ENCODE assay signal across 11 mouse cellular contexts in the genomic region with DNA sequence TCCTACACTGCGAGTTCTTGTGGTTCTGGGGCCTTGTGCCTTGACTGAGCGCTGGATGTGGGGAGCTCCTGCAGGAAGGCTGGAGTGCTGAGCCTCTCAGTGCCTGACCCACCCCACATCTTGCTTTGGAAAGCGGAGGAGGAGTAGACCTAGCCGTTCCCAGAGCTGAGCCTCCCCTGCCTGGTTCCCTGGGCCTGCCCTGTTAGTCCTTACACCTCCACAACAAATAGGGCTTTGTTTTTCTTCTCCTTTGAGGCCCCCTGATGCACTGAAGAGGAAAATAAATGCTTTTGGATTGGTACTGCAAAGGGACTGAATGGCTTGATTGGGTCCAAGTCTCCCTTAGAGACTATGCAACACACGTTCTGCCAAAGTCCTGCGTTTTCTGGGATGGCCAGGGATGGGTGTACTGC. TPM values are rescaled to one million over a fixed set of nuclear protein-coding genes. Genes with fewer than 3 reads are reported as not detected.
DNase-seq lines count a peak whose midpoint lies in the region; ATAC-seq lines count a peak whose summit lies in the region.
"Had no signal": no experiment of that assay in that cellular context is flagged by ENCODE, and none has a peak within 500 bp of the region (broad histone marks: within the 10 kb centered on the region; RNA-seq: fewer than 3 reads in every experiment).

No protein-coding gene starts in this region.

- peak overlapping the region; percentile 13; the same call in 1 of the 2 replicates for H3K27ac ChIP-seq in liver, embryonic 11.5 days (ENCODE audit: low read depth, low read length)
- H3K27ac ChIP-seq in forebrain, embryonic 11.5 days (ENCODE audit: low read depth, low read length), result peak overlapping the region; percentile 78
- peak overlapping the region; percentile 62 for H3K27ac ChIP-seq in neural tube, embryonic 13.5 days (replicated peaks)
- H3K27ac ChIP-seq in intestine, embryonic 15.5 days, result no peak overlapping the region
- H3K27ac ChIP-seq: gastrocnemius, adult 2 months had no signal

- H3K4me2 ChIP-seq in liver, embryonic 11.5 days, result peak overlapping the region; percentile 21
- H3K4me2 ChIP-seq in forebrain, embryonic 11.5 days (ENCODE audit: low read depth, low read length, severe bottlenecking), result peak overlapping the region; percentile 18; the same call in 1 of the 2 replicates
- H3K4me2 ChIP-seq in neural tube, embryonic 13.5 days, result no peak overlapping the region
- no peak overlapping the region for H3K4me2 ChIP-seq in intestine, embryonic 15.5 days (replicated peaks)

- no peak for DNase-seq in liver, embryonic 11.5 days (ENCODE audit: low spot score)
- no peak for DNase-seq in liver
- peak; percentile 64 for DNase-seq in forebrain, embryonic 11.5 days (ENCODE audit: low spot score)
- DNase-seq in layer of hippocampus, adult 9-11 months, result peak; percentile 42
- DNase-seq in c-Kit-positive CD71-positive TER-119-positive erythroid progenitor cells, embryonic 14.5 days (ENCODE audit: low spot score), result no peak
- no peak for DNase-seq in adrenal gland, postnatal 4 days (ENCODE audit: low spot score in 2 of 2)
- DNase-seq: adrenal gland, postnatal 36 days; gastrocnemius, adult 2 months; lung, postnatal 4 days had no signal

- WGBS in liver, embryonic 11.5 days, result 61% methylated on average over 6 of the region's 6 CpGs
- 7% methylated on average over 6 of the region's 6 CpGs for WGBS in forebrain, embryonic 11.5 days
- 18% methylated on average over 6 of the region's 6 CpGs for WGBS in neural tube, embryonic 13.5 days
- 59% methylated on average over 6 of the region's 6 CpGs for WGBS in intestine, embryonic 15.5 days

- no peaks in the 10 kb centered on the region for H3K27me3 ChIP-seq in liver, embryonic 11.5 days (replicated peaks; ENCODE audit: control insufficient read depth, insufficient read depth, low read length)
- H3K27me3 ChIP-seq in forebrain, embryonic 11.5 days (ENCODE audit: control insufficient read depth, insufficient read depth, low read length), result no peaks in the 10 kb centered on the region
- H3K27me3 ChIP-seq in neural tube, embryonic 13.5 days, result no peaks in the 10 kb centered on the region; the same call in 1 of the 2 replicates
- H3K27me3 ChIP-seq in intestine, embryonic 15.5 days (replicated peaks), result no peaks in the 10 kb centered on the region

- no peaks in the 10 kb centered on the region; the same call in 1 of the 2 replicates for H3K36me3 ChIP-seq in liver, embryonic 11.5 days (ENCODE audit: control insufficient read depth, insufficient read depth, low read length)
- no peaks in the 10 kb centered on the region for H3K36me3 ChIP-seq in forebrain, embryonic 11.5 days (ENCODE audit: control insufficient read depth, insufficient read depth, low read length)
- H3K36me3 ChIP-seq in neural tube, embryonic 13.5 days, result no peaks in the 10 kb centered on the region
- no peaks in the 10 kb centered on the region for H3K36me3 ChIP-seq in intestine, embryonic 15.5 days

- no peak overlapping the region for H3K9ac ChIP-seq in liver, embryonic 11.5 days (ENCODE audit: low read depth, low read length)
- H3K9ac ChIP-seq in forebrain, embryonic 11.5 days (ENCODE audit: low read length), result peak overlapping the region; percentile 12; the same call in 1 of the 2 replicates
- no peak overlapping the region for H3K9ac ChIP-seq in neural tube, embryonic 13.5 days
- H3K9ac ChIP-seq in intestine, embryonic 15.5 days, result no peak overlapping the region

- no peaks in the 10 kb centered on the region for H3K9me3 ChIP-seq in liver, embryonic 11.5 days (ENCODE audit: control insufficient read depth, low read length)
- no peaks in the 10 kb centered on the region for H3K9me3 ChIP-seq in forebrain, embryonic 11.5 days (ENCODE audit: control insufficient read depth, low read length)
- no peaks in the 10 kb centered on the region for H3K9me3 ChIP-seq in neural tube, embryonic 13.5 days
- H3K9me3 ChIP-seq in intestine, embryonic 15.5 days, result no peaks in the 10 kb centered on the region

- no peak overlapping the region for H3K4me3 ChIP-seq in liver, embryonic 11.5 days (ENCODE audit: low read depth, low read length)
- no peak overlapping the region for H3K4me3 ChIP-seq in forebrain, embryonic 11.5 days (ENCODE audit: low read depth, low read length)
- H3K4me3 ChIP-seq in neural tube, embryonic 13.5 days, result no peak overlapping the region
- H3K4me3 ChIP-seq in intestine, embryonic 15.5 days (replicated peaks), result no peak overlapping the region
- H3K4me3 ChIP-seq: gastrocnemius, adult 2 months had no signal

- H3K4me1 ChIP-seq in liver, embryonic 11.5 days (replicated peaks; ENCODE audit: control insufficient read depth, insufficient read depth, low read length), result peaks cover 57% of the 10 kb centered on the region
- H3K4me1 ChIP-seq in forebrain, embryonic 11.5 days (replicated peaks; ENCODE audit: control insufficient read depth, insufficient read depth, low read length), result peaks cover 8% of the 10 kb centered on the region; the same call in 1 of the 2 replicates
- peaks cover 13% of the 10 kb centered on the region for H3K4me1 ChIP-seq in neural tube, embryonic 13.5 days (replicated peaks)
- peaks cover 5% of the 10 kb centered on the region; the same call in 1 of the 2 replicates for H3K4me1 ChIP-seq in intestine, embryonic 15.5 days (replicated peaks)

- no peak for ATAC-seq in liver, embryonic 11.5 days (replicated peaks; ENCODE audit: low FRiP score)
- ATAC-seq in forebrain, embryonic 11.5 days (replicated peaks; ENCODE audit: low FRiP score), result peak; percentile 77
- peak; percentile 71 for ATAC-seq in neural tube, embryonic 13.5 days (ENCODE audit: low read depth)
- ATAC-seq in intestine, embryonic 15.5 days, result no peak

RNA-seq across cellular contexts. Expression of gene Dapp1, which starts 3.7 kb away (rescaled TPM):
- polyA plus RNA-seq in liver, embryonic 11.5 days (2014; fragmentation: Nextera tagmentation; extraction: Ambion mirVana), result 35.5 and 36.2 TPM in 2 replicates
- 4.8 and 6.9 TPM in 2 replicates for polyA plus RNA-seq in forebrain, embryonic 11.5 days (2014; fragmentation: Nextera tagmentation; extraction: Ambion mirVana)
- polyA plus RNA-seq in neural tube, embryonic 13.5 days (2015; fragmentation: Nextera tagmentation; extraction: Ambion mirVana), result 1.7 TPM in 2 replicates
- total RNA-seq in adrenal gland, postnatal 4 days (2021), result 10 to 100 TPM; 11.6 to 13.8 TPM
- polyA plus RNA-seq in intestine, embryonic 15.5 days (2015; fragmentation: Nextera tagmentation; extraction: Ambion mirVana), result 23.2 and 23.7 TPM in 2 replicates

RNA-seq across cellular contexts. Expression of gene Lamtor3, which starts 59.3 kb away (rescaled TPM):
- polyA plus RNA-seq in liver, embryonic 11.5 days (2014; fragmentation: Nextera tagmentation; extraction: Ambion mirVana), result 100 and 105 TPM in 2 replicates
- polyA plus RNA-seq in forebrain, embryonic 11.5 days (2014; fragmentation: Nextera tagmentation; extraction: Ambion mirVana), result 102 and 107 TPM in 2 replicates
- 115 and 118 TPM in 2 replicates for polyA plus RNA-seq in neural tube, embryonic 13.5 days (2015; fragmentation: Nextera tagmentation; extraction: Ambion mirVana)
- 10 to 100 TPM; 63.6 to 68.8 TPM for total RNA-seq in adrenal gland, postnatal 4 days (2021)
- 135 and 139 TPM in 2 replicates for polyA plus RNA-seq in intestine, embryonic 15.5 days (2015; fragmentation: Nextera tagmentation; extraction: Ambion mirVana)

Comparison
In these comparisons a context has a peak if more than half of its experiments do, and no peak if none do; other contexts are left out.
1. ATAC-seq: peak in forebrain, embryonic 11.5 days (single experiment) and neural tube, embryonic 13.5 days (single experiment); none in liver, embryonic 11.5 days (single experiment) and intestine, embryonic 15.5 days (single experiment).
2. DNase-seq: peak in forebrain, embryonic 11.5 days (single experiment) and layer of hippocampus, adult 9-11 months (single experiment); none in liver, embryonic 11.5 days (single experiment), liver (single experiment), c-Kit-positive CD71-positive TER-119-positive erythroid progenitor cells, embryonic 14.5 days (single experiment) and adrenal gland, postnatal 4 days (0 of 2).
3. H3K4me2 ChIP-seq: peak in liver, embryonic 11.5 days (single experiment) and forebrain, embryonic 11.5 days (single experiment); none in neural tube, embryonic 13.5 days (single experiment) and intestine, embryonic 15.5 days (single experiment).